Mouse (Mus musculus) ovary, postnatal 14 days (tissue): ENCODE data around the gene Hook2.

Experiments used
- DNase-seq: peaks from one replicate; pipeline ENCODE4 v3.0.0; 2022; ENCODE audit warnings: low spot score

The Hook2 gene

DNA sequence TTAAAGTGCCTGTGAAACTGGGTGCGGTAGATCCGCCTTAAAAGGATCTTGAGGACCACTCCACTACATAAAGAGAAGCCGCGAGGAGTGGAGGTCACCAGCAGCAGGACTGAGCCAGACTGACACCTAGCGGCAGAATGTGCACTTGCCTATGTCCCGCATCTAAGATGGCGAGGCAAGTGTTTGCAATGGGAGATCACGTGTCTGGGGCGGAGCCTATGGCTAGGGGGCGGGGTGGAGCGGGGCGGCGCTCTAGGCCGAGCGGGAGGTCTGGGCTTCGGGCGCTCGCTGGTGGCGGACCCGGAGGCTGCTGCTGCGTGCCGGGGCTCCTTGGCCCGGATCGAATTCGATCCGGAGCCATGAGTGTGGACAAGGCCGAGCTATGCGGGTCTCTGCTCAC lies at the start of gene Hook2:
Hook2 (plus strand) TSS at position 255 of the 400 bp plus-strand sequence.
- DNase-seq, result peak; percentile 94

DNA sequence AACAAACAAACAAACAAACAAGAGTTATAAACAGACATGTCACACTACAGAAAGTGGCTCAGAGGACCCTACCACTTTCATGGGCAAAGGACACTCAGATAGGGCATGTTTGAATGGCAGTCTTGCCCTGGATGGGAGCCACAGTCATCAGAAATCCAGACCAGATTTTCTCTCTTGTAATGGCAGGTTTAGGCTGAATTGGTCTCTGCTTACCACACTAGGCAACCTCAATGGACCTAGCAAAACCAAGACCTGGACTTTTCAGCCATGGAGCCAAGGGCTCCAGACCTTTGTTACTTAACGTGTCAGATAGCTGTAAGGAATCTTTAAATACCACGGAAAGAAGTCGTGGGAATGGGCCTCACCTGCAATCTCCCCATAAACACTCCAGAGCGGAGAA lies 46.7 kb upstream of the Hook2 start:
- no peak for DNase-seq

DNA sequence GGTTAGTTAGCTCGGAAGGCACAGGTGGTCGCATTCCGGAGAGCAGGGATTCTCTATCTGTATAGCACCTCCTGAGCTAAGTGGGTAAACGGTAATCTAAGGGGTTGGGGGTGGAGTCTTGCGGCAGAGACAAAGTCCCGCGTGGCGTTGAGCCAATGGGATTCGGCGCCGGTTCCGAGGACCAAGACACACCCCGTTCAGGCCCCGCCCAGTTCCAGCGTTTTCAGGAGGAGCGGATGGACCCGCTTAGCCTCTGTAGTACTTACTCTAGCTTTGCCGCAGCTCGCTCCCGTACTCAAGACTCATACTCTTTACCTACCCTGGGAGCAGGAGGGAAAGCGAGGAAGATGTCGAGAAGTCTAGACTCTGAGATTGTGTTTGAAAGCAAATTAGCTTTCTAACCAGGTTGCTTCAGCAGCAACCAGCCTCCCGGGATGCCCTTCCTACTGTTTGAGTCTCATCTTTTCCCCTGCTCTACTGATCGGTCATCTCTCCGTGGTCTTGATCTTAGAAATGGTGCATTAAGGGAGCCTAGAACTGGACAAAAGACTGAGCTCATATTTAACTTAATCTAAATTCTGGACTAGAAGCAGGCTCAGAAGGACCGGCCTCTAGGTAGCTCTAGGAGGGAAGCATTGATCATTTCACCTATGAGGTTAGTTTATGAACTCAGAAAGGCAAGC lies 45.8 kb upstream of the Hook2 start:
- DNase-seq, result no peak

DNA sequence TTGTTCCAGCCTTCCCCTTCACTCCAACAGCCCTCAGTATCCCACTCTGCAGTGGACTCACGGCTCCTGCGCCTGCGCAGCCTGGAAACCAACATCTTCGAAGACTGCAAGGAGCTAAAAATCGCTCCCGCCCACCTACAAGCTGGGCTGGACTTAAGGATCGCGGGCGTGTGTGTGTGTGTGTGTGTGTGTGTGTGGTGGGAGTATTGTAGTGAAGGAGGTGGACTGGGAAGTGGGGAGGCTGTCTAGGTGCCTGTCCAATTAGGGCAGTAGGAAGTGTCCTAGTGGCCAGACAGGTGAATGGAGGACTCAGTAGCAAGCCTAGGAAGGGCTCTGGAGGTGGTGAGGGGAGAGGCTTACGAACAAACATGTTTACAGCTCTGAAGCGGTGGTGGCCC lies 45.2 kb upstream of the Hook2 start:
- DNase-seq, result no peak

DNA sequence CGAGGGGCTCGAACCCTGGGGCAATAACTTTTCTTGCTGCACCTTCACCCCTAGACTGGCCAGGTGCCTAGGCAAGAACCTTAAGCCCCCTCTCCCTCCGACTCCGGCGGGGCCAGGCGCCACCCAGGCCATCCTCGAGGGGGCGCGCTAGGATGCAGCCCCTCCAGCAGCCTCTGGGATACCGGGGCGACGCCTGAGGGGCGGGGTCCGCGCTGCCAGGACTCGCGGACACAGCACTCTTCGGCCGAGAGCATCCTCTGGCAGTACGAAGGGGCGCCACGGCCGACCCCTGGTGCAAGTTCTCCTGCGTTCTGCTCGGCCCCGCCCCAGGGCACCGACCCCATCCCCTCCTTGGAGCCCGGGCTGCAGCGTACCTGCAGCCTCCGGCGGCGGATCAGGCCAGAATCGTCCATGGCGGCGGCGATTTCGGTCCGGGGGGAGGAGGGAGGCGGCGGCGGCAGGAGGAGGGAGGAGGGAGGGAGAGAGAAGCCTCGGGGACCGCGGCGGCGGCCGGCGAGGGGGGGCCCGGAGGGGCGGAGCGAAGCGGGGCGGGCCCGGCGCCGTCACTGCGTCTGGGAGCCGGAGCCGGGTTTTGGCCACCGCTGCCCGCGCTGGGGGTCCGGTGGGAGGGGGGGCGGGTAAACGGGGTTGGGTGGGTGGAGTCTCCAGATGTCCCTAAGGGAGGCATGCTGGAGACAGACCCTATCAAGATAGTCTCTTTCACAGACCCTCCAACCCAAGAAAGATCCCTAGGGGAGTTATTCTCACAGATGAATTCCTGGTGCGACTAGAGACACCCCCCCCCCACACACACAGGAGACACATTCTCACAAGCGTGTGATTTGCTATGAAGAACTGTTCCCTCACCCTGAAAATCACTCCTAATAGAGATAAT lies 44.5 kb upstream of the Hook2 start:
- DNase-seq, result no peak

DNA sequence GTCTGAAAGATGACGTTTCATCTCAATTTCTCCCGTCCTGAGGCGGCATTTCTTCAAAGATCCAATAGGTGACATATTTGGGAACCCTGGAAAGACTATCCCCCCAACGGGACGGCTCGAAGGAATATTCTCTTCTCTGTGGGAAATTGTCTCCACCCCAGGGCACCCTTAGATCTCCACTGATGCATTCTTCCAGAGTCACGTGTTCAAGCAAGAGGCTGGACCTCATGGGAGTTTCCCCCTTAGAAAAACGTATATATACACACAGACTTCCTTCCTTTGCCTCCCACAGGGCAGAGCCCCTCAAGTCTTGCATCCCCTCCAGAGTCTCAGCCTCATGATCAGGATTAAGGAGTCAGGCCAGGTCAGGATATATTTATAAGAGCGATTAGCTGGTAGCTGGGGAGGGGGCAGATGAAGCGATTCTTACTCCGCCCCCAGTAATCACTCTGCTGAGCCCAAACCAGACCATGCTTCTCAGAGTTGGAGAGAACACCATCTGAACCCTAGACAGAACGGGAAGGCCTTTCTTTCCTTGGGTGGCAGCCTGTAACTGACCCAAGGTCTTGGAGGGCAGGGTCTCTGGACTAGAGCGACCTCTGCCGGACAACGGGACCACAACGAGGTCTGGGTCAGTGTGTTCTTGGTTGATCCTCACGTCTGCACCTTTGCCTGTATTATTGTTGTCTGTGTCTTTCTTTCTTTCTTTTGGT lies 43.7 kb upstream of the Hook2 start, which contains the start of gene Rtbdn:
Rtbdn (plus strand) TSS at position 464 of the 713 bp plus-strand sequence.
- DNase-seq, result no peak

DNA sequence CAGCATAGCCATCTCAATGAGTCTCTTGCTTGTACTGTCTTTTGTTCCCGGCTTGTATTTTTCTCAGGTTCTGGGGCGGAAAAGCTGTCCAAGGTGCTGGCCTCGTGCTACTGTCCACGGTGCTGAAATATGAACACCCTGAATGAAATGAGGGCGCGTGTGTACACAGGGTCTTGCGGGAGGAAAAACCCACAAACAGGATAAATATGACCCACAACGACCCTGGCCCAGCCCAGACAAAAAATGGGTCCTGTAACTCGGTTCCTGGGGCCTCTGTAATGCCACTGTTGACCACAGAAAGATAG lies 43.2 kb upstream of the Hook2 start:
- DNase-seq, result peak; percentile 52

DNA sequence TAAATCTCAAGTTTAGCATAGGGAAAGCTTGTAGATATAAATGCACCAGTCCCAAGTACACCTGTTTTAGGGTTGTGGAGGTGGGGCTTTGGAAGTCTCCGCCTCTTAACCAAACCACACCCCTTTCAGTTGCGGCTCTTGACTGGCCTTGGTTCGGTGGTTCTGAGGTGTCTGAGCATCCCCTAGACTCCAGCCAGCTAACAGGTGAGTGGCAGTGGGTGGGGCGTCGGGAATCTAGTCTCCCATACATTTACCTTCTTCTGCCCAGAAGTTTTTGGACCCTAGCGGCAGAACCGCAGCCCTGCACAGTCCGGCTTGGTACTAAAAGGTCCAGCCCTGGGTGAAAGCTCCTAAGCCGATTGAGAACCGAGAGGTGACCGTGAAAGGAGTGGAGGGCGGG lies 40.6 kb upstream of the Hook2 start:
- no peak for DNase-seq

DNA sequence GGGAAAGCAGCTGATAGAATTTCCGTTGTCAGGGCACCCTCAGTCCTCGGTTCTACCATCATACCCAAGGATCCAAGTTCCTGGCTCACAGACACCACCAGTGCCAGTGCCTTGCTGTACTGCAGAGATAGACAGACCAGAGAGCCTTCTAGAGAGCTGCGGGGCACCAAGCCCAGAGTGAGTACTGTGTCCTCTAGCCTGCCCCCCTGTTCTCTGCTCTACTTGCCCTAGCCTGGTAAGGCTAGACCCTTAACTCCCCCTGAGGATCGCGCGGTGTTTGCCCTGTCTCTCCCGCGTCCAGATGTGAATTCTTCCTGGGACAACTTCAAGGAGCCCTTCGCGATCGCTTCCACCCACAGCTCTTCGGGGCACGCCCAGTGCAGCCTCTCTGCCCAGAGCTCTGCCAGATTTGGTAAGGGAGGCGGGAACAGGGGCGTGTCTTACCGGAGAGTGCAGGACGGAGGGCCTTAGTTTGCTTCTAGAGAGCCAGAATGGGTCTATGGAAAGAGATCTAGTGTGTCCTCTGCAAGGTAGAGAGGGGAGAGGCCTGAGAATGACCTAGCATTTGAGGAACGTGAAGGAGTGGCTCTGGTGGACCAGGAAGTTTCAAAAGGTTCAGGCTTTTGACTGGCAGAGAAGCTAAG lies 37.7 kb upstream of the Hook2 start:
- no peak for DNase-seq

DNA sequence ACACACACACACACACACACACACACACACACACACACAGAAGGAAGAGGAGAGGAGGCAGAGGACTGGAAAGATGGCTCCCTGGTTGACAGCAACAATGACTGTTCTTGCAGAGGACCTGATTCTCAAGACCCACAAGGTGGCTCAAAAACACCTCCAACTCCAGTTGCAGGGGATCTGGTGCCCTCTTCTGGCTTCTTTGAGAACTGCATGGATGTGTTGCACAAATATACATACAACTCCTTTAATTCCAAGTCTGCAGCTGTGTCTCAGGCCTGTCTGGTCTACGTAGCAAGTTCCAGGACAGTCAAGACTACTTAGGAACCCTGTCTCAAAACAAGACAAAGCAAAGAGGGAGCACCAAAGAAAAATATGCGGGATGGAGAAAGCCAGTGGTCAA lies 33.6 kb upstream of the Hook2 start:
- DNase-seq, result no peak

DNA sequence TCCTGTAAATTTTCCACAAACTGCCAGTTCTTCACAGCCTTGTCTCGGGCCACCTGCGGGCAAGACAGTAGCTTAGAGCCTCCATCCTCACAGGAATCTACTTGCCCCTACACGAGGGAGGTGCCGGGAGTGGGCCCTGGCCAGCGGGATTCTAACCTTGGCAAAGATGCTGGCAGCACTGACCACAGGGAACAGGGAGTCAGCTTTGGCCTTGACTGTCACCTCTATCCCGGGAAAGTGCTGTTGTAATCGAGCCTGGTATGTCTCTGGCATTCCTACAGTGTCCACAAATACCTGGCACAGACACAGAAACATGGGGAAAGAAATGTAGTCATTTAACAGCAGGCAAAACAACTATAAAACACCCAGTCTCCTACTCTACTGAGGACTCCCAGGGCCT lies 30.6 kb upstream of the Hook2 start:
- DNase-seq, result no peak

DNA sequence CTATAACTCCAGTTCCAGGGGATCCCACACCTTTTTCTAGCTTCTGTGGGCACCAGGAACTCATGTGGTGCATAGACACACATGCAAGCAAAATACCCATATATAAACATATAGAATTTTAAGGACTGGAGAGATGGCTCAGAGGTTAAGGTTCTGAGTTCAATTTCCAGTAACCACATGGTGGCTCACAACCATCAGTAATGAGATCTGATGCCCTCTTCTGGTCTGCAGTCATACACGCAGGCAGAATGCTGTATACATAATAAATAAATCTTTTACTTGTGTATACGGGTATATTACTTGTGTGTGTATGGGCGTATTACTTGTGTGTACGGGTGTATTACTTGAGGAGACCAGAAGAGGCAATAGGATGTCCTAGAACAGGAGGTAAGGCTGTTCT lies 26.5 kb upstream of the Hook2 start:
- no peak for DNase-seq

DNA sequence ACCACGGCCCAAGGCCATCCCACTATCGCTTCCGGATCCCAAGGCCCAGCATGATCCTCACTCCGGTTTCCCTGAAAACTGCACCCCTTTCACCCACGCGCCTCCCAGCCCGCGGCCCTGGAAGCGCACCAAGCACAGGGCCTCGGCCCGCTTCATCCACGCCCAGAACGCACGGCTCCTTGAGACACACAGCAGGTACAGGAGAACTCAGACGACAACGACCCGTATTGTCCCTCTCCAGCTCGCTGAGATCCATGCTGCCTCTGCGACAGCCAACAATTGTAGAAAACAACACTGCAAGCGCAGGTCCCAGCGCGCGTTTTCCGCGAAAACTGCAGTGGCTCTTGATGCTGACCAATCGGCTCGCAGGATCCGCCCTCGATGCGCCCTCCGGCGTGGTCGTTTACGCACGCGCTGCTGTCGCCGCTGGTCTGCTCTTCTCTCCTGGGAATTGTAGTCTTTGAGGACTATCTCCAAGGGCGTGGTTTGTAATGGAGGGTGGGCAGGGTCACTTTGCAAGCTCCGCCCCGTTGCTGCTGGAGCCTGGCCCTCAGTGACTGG lies 24.6 kb upstream of the Hook2 start:
- DNase-seq, result peak; percentile 83

DNA sequence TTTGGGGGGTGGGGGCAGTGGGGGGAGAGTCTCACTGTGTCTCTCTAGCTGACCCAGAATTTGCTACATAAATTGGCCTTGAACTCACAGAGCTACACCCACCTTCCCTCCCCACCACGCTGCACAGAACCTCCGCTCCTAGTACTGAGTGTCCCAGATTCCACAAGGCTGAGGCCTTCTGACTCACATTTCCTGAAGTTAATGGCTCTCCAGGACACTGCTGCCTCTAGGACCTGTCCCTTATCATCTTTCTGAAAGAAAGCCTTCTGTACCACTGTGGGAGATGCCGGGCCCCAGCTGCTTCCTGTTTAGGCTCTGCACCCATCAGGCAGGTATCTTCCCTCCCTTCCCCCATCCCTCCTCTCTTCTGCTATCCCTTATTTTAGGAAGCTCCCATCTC lies 23.8 kb upstream of the Hook2 start:
- DNase-seq, result no peak

DNA sequence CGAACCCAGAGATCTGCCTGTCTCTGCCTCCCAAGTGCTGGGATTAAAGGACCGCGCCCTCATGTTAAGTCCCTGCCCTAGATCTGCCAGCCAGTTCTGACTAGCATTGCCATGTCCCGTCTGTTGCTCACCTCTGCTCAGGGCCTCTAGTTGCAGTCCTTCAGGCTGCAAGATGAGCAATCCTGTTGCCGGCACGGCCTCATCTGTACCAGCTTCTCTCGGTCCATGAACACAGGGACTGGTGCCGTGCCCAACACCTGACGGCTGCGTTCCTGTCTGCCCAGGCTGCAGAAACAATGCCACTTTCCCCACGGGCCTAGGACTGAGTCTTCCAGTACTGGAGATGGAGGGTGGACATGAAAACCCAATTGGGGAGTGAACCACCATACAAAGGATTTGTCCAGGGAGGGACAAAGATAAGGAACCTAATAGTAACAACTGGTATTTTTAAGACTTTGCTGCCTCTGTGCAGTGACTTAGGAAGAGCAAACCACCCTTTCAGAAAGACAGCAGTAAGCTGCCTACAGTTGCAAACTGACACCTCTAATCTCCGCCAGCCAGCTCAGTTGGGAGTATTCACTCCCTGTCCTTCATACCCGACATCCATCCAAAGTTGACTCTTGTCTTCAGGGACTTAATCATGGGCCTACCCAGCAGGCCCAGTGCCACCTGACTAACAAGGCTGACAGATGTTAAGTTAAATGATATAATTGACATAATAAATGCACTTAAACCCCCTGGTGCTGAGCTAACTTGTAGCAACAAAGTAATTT lies 22.7 kb upstream of the Hook2 start:
- DNase-seq, result no peak

DNA sequence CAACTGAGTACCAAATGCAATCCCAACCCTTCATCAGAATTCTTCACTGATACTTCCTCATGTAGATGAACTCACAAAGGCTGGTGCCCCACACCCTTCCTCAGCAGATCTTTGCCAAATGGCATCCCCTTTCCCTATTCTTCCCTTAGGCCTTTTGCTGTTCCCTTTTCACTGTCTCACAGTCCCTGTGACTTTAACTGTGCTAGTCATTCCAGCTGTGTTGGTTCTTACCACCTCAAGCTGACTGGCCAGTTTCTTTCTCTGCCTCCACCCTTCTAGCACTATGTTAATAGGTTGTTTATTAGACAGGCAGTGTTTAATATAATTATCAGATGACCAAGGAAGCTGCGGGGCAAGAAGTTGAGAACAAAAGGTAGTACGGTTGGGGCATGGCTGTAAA lies 21.8 kb upstream of the Hook2 start:
- no peak for DNase-seq

DNA sequence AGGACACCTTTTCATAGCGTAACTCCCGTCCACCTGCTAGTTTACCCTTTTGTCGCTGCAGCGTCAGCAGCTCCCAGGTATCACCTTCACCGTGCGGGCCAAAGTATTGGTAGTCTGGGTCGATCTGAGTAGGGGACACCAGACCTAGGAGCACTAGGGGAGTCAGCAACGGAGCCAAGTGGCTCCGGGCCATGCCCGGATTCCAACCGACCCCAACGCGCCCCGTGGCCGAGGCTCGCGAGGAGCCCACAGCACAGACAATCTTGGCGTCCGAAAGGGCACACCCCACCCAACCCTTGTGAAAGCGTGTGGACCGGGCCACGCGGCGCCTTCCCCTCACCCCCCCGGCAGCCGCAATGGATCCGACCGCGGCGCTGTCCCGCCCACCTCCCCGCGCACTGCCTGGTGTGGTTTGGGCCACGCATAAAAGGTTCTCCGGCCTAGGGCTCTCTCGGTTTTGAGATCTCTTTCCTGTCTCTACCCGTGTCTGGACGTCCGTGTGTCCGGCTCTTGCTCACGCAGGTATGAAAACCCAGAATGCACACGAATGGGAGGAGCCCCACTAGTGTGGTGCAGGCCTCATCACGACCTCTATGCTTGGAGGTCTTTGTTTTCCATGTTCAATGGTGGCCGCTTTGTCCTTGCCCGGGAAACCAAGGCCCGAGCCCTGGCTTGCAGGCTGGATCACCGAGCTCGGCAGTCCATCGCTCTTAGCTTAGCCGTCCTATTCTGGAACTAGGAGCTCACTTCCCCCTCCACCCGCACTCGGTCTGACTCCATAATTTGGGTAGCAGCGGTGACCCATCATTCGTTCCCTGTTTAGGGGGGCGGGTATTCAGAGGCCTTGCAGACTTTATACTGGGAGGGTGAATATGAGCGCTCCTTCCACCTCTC lies 20.9 kb upstream of the Hook2 start, which contains the start of the genes Gm49661, Prdx2 and Rnaseh2a:
Gm49661 (minus strand) TSS at position 193 of the 894 bp plus-strand sequence.
Prdx2 (plus strand) TSS at position 347 of the 894 bp plus-strand sequence.
Rnaseh2a (minus strand) TSS at position 527 of the 894 bp plus-strand sequence.
- no peak for DNase-seq

DNA sequence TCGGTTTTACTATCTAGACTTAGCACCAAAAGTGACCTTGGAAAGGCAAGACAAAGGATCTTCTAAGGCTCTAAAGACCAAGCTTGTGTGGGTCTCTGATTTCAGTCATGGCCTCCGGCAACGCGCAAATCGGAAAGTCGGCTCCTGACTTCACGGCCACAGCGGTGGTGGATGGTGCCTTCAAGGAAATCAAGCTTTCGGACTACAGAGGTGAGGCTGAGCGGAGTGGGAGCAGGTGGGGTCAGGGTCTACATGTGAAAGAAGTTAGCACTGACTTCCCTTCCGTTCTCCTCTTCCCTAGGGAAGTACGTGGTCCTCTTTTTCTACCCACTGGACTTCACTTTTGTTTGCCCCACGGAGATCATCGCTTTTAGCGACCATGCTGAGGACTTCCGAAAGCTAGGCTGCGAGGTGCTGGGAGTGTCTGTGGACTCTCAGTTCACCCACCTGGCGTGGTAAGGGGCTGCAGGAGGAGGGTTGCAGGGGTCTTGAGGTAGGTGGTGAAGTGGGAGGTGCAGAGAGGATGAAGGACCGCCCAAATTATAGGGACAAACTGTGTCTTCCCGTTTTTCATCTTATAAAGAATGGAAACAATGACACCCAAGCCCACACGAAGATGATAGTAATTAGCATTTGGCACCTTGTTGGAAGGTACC lies 20.1 kb upstream of the Hook2 start:
- DNase-seq, result no peak

DNA sequence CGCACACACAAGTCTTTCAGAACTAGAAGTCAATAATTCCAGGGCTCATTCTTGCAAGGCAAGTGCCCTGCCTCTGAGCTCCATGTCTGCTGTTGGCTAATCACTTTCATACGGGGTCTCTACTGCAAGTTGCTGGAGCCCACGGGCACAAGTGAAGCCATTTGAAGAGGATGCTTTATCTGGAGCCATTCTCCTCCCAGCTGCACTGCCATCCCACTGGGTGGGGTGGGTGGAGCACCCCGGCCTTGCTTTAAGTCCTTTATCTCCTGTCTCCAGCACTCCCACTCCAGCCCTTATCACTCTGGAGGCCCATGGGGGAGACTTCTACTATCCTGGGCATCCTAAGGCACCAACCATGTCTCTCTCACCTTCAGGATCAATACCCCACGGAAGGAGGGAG lies 19.5 kb upstream of the Hook2 start:
- DNase-seq, result no peak

DNA sequence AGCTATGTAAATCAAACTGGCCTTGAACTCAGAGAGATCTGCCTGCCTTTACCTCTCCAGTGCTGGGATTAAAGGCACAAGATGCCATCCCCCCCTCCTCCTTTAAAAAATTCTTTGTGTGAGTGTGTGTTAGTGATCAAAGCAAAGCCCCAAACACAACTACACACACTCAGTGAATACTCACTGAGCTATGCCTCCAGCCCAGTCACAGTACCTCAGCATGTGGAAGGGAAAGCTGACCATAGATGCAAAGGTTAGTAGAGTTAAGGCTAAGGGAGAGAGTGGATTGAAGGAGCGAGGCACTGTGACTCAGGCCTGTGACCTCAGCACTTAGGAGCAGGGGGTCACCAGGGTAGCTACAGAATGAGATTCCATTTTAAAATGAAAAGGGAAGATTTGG lies 17.3 kb upstream of the Hook2 start:
- no peak for DNase-seq
